Mouse (Mus musculus) urinary bladder, postnatal 4 days (tissue): Measurements from ENCODE around the gene Adgre5.

Experiments
- DNase-seq, 2 experiments: peaks; one replicate each; pipeline ENCODE4 v3.0.0; 2021 to 2022; ENCODE audit warnings: low spot score in 2 of 2

The Adgre5 gene

GRCm38 (mm10) chr8:83689264-83689663 lies 51.9 kb downstream of the Adgre5 start:
- no peak for DNase-seq

DNA sequence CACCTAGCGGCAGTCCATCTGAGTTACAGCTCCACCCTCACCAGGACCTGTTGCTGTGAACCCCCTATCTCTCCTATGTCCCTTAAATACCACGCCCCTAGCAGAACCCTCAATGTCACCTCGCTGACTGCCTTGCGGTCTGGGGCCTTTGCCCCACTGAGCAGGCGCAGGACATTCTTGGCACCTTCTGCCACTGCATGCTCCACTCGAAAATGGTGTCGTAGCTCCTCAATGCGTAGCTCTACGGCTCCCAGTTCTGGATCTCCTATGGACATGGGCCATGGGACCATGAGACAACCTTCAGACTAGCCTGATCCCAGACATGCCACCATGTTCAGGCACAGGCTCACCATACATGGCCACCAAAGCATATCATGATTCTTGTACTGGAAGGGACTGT lies 56.6 kb downstream of the Adgre5 start:
- no peak for DNase-seq

DNA sequence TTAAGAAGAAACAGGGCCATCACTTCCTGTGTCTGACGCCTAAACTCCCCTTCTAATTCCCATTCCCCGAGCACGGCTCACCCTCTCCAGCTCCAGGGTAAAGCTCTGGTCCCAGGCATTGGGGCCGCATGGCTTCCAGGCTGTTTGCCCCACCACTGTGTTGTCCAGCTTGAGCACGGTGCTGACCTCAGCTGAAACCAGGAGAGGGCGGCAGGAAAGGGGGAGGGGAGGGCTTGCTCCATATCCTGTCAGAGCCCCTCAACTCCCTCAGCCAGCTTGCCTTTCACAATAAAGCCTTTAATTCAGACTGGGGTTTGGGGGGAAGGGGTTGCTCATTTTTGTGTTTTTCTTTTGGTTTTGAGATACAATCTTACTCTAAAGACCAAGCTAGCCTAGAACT lies 60.0 kb downstream of the Adgre5 start:
- no peak for DNase-seq

DNA sequence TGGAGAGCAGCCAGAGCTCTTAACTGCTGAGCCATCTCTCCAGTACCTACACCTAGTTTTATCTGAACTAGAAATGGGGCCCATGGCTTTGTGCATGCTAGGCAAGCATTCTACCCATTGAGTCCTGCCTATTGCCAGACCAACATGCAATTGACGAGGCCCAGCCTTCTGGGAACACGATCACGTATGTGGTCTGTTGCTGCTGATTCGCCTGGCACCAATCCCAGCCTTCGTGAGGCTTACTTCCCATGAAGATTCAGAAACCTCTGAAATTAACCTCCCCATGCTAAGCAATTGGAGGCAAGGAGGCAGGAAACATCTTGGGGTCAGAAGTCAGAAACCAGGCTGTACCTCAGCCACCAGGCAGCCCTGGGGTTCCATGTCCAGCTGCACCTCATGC lies 60.5 kb downstream of the Adgre5 start:
- DNase-seq: no peak

GRCm38 (mm10) chr8:83679866-83680265 lies 61.3 kb downstream of the Adgre5 start:
- DNase-seq: no peak

GRCm38 (mm10) chr8:83674497-83674896 lies 66.6 kb downstream of the Adgre5 start:
- no peak for DNase-seq
